Mouse (Mus musculus): ENCODE data around the gene Ngly1. TPM values are rescaled to one million over a fixed set of nuclear protein-coding genes. Genes with fewer than 3 reads are reported as not detected.

The Ngly1 gene
- total RNA-seq, 2 experiments from 2014 or later = 42.6 to 49.3 TPM

DNA sequence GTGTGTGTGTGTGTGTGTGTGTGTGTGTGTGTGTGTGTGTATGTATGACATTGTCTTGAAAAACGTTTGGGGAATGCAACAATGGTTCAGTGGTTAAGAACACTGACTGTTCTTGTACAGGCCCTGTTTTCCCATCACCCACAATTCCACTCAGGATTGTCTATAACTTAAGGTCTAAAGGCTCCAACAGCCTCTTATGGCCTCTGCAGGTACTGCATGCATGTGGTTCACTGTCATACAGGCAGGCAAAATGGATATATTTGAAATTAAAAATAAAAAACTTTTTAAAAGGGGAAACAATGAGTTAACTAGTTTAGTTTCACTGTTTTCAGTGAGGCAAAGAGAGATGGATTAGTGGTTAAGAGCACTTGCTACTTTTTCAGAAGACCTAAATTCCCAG is 76.1 kb downstream of the Ngly1 start:
- no peak for DNase-seq (ENCODE audit: low spot score in 2 of 2)

DNA sequence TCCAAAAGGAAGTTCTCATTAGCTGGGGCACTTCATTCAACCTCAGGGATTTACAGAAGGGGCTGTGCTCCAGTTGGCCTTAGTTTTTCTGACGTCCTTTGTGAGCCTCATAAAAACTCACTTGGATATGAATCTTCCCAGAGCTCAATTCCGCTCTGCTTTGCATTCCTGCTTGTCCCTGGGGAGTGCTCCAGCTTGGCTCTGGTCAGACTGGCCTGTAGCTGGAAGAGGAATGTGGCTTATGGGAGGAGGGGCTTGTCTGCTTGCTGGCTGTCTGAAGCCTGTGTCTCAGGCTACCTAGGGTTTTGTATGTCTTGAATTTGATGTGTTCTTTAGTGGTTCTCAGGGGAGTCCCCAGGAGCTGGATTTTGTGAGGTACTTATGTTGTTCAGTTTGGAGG is 79.5 kb downstream of the Ngly1 start:
- DNase-seq (ENCODE audit: low spot score in 2 of 2) = no peak

DNA sequence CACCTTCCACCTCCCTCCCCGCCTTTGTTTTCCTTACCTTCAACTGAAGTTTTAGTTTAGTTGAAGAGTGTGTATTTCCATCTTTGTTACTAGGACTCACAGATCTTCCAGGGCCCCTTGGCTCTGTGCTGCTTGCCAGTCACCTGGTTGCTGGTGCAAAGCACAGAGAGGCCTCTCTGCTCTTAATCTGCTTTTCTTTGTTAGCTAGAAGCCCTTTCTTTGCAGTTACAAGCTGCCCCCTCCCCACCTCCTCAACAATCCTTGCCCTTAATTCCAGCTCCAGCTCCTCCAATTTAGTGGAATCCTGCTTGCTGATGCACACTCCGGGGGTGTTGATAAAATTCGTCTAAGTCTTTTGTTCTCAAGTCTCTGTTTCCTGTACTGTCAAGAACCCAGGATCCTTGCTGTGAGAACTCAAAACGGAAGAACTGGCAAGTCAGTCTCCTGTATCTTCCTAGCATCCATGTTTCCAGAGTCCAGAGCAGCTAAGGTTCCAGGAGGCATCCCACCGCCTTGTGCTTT is 79.9 kb downstream of the Ngly1 start:
- DNase-seq (ENCODE audit: low spot score in 2 of 2) = no peak

DNA sequence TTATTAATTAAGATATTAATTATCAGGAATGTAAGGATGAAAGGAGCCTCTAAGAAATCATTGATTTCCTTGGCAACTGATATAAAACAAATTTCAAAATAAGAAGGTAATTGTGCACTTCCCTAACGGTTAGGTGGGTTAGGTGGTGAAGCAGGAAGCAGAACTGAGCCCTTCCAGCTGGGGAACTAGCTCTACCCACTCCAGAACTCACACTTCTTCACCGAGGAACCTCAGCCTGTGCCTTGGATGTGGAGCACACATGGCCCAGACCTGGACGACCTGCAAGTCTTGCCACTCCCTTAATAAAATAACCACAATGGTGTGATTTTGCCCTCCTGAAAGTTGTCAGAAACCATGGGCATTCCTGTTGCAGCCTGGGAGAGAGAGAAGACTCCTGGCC is 80.7 kb downstream of the Ngly1 start:
- no peak for DNase-seq (ENCODE audit: low spot score in 2 of 2)

DNA sequence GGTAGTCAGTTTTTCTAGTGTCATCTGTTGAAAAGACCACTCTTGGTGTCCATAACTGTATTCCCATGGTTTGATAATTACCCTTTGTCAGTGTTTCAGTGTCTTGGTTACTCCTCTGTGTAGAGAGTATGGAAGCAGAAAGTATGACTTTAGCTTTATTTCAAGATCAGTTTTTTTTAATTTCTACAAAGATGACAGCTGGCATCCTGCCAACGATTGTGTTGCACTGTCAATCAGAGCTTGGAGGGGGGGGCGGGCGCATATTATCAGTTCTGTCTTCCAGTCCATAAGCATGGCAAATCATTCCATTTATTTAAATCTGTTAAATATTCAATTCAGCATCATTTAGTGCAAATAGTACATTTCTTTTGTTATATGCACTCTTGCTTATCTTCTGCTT is 85.2 kb downstream of the Ngly1 start:
- no peak for DNase-seq (ENCODE audit: low spot score in 2 of 2)

DNA sequence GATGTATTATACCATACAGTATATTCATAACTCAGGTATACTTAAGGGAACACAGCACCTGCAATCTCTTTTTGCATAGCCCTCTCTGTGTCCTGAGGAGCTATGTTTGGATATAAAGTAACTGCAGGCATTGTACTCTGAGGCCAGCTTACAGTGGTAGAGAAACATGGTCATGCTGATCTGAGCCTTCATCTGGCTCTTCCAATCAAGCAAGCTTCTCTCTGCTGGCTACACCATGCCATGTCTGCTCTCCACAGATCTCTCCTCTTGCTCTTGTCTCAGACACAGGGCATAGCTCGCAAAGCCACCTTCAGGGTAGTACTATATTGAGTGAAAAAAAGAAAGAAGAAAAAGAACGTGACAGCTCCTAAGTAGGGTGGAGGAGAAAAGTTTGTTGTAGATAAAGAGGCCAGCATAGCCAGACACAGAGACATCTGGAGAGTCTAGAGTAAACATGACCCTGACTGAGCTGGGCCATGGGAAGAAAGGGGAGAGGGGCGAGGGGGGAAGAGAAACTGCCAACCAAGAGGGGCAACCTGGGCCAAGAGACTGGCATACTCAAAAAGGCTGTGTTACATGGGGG is 86.8 kb downstream of the Ngly1 start:
- no peak for DNase-seq (ENCODE audit: low spot score in 2 of 2)

DNA sequence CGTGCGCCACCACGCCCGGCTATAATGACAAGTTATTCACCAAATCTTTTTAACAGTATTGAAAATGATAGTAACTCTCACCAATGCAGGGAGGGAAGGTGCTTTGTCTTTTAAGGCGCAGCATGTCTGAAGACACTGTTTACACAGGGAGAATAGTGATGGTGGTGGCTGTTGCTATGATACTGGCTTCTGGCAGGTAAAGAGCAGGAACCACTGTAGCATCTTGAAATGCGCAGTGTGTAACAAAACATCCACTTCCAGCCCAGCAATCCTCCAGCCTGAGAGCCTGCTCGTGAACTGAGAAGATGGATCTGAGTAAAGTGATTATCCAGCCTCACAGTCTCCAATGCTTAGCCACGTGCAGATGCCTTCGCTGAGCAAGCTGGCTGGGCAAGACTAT is 98.4 kb downstream of the Ngly1 start:
- no peak for DNase-seq (ENCODE audit: low spot score in 2 of 2)

DNA sequence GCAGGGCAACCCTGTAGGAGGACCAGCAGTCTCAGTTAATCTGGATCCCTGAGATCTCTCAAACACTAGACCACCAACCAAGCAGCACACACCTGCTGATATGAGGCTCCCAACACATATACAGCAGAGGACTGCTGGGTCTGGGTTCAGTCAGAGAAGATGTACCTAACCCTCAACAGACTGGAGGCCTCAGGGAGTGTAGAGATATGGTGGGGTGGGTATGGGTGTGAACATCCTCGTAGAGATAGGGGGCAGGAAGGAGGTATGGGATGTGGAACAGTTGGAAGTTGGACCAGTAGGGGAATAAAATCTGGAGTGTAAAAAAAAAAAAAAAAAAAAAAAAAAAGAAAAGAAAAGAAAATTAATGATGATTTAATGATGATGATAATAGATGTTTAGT is 110.6 kb downstream of the Ngly1 start:
- DNase-seq (ENCODE audit: low spot score in 2 of 2) = no peak

Other genes with a start within 250 kb of the Ngly1 start
- gene Oxsm, start 528 bp downstream of the Ngly1 start, total RNA-seq (2021) = 10 to 100 TPM; 20.5 to 22.2 TPM
- gene Top2b, start 115.9 kb downstream of the Ngly1 start, total RNA-seq (2021) = 100 to 1,000 TPM; 111 to 119 TPM

Measured in adrenal gland, postnatal 4 days (tissue).